Mouse (Mus musculus) bone marrow, adult 2 months (tissue): ENCODE measurements around the gene Rgs12. TPM values are rescaled to one million over a fixed set of nuclear protein-coding genes. Genes with fewer than 3 reads are reported as not detected.
A peak's percentile ranks its signal among the peaks of the same experiment; 100 is the strongest.

Experiments
- H3K27ac ChIP-seq: fragments of 200-500 bp; 2 replicates; pipeline ENCODE4 v1.5.1; 2012; ENCODE audit warnings: low read depth, mild to moderate bottlenecking, control low read depth, inconsistent platforms, low read length; ENCODE audit not compliant: control insufficient read depth, poor library complexity, insufficient read depth
- H3K4me1 ChIP-seq: fragments of 200-500 bp; 2 replicates; pipeline ENCODE4 v1.6.1; 2011; ENCODE audit warnings: low read length; ENCODE audit not compliant: control insufficient read depth, insufficient read depth
- H3K4me3 ChIP-seq: fragments of 200-500 bp; replicated peaks from 2 replicates; pipeline ENCODE3; 2011; ENCODE audit warnings: mild to moderate bottlenecking, low read depth, low read length, control low read depth; ENCODE audit not compliant: control insufficient read depth
- CTCF ChIP-seq: fragments of 200-500 bp; IDR thresholded peaks from 2 replicates; pipeline ENCODE4 v1.5.1; 2011; ENCODE audit warnings: low read length, control low read depth; ENCODE audit not compliant: control insufficient read depth, insufficient read depth
- POLR2A ChIP-seq: fragments of 200-500 bp; IDR thresholded peaks from 2 replicates; pipeline ENCODE4 v1.6.1; 2011; ENCODE audit warnings: low read depth, mild to moderate bottlenecking, control low read depth, low read length, borderline replicate concordance; ENCODE audit not compliant: control insufficient read depth
- WGBS: fragments of 180-500 bp; shearing (Covaris S2); methylation state at CpG from one replicate; pipeline ENCODE4 v1.1.7; 2018; 5-methylcytosine and 5-hydroxymethylcytosine counted together
- polyA plus RNA-seq: library from polyadenylated mRNA; stranded (reverse); fragments of >200 nt; gene quantifications from 2 replicates; pipeline ENCODE4 v1.2.4, GENCODE M21; 2011; ENCODE audit warnings: low replicate concordance; ENCODE audit not compliant: missing spikeins, insufficient read depth, insufficient read length

Rgs12 gene
- polyA plus RNA-seq, 1 experiment, result 56.9 TPM

- 93% methylated on average over 12 of the region's 12 CpGs for WGBS
- no peak overlapping the region for H3K4me3 ChIP-seq
- peaks cover 2% of the 10 kb centered on the region for H3K4me1 ChIP-seq
- TF ChIP-seq POLR2A (no peak), CTCF (no peak)
- no peak overlapping the region for H3K27ac ChIP-seq
Measured at GRCm38 (mm10) chr5:34965531-34965930, 16.3 kb downstream of the Rgs12 start.

GRCm38 (mm10) chr5:34968386-34968785 lies 19.1 kb downstream of the Rgs12 start:
- H3K4me3 ChIP-seq, result no peak overlapping the region
- WGBS, result 68% methylated on average over 5 of the region's 5 CpGs
- H3K27ac ChIP-seq, result no peak overlapping the region
- H3K4me1 ChIP-seq, result no peaks in the 10 kb centered on the region
- TF ChIP-seq POLR2A (no peak), CTCF (no peak)

- 67% methylated on average over 3 of the region's 3 CpGs for WGBS
- H3K4me3 ChIP-seq, result no peak overlapping the region
- TF ChIP-seq CTCF (no peak), POLR2A (no peak)
- peaks cover 9% of the 10 kb centered on the region for H3K4me1 ChIP-seq
- no peak overlapping the region for H3K27ac ChIP-seq
Measured at GRCm38 (mm10) chr5:34972471-34972870, 23.2 kb downstream of the Rgs12 start.

GRCm38 (mm10) chr5:34973560-34974317 lies 24.5 kb downstream of the Rgs12 start:
- H3K4me1 ChIP-seq, result peaks cover 11% of the 10 kb centered on the region
- peak; percentile 5; the same call in 1 of the 2 replicates for TF ChIP-seq CTCF
- TF ChIP-seq POLR2A, result no peak
- 70% methylated on average over 8 of the region's 8 CpGs for WGBS
- no peak overlapping the region for H3K4me3 ChIP-seq
- H3K27ac ChIP-seq, result no peak overlapping the region; the same call in 1 of the 2 replicates

- H3K4me3 ChIP-seq, result no peak overlapping the region
- TF ChIP-seq POLR2A, result no peak
- no peak for TF ChIP-seq CTCF
- peaks cover 11% of the 10 kb centered on the region for H3K4me1 ChIP-seq
- peak overlapping the region; percentile 70 for H3K27ac ChIP-seq
- 60% methylated on average over 11 of the region's 11 CpGs for WGBS
Measured at GRCm38 (mm10) chr5:34974773-34975443, 25.7 kb downstream of the Rgs12 start.

- Histone ChIP-seq H3K4me3 (no peak overlapping the region), H3K4me1 (peaks cover 11% of the 10 kb centered on the region), H3K27ac (peak overlapping the region; percentile 64)
- 60% methylated on average over 9 of the region's 9 CpGs for WGBS
- no peak for TF ChIP-seq POLR2A
- no peak for TF ChIP-seq CTCF
Measured at GRCm38 (mm10) chr5:34976540-34977292, 27.5 kb downstream of the Rgs12 start.

- Histone ChIP-seq H3K27ac (no peak overlapping the region), H3K4me1 (peaks cover 9% of the 10 kb centered on the region), H3K4me3 (no peak overlapping the region)
- WGBS, result 66% methylated on average over 6 of the region's 6 CpGs
- TF ChIP-seq CTCF, result no peak
- TF ChIP-seq POLR2A, result no peak
Measured at GRCm38 (mm10) chr5:34980099-34980498, 30.9 kb downstream of the Rgs12 start.

- 66% methylated on average over 3 of the region's 3 CpGs for WGBS
- no peak overlapping the region for H3K4me3 ChIP-seq
- H3K27ac ChIP-seq, result no peak overlapping the region
- peaks cover 8% of the 10 kb centered on the region for H3K4me1 ChIP-seq
- TF ChIP-seq POLR2A, result no peak
- no peak for TF ChIP-seq CTCF
Measured at GRCm38 (mm10) chr5:34981734-34982133, 32.5 kb downstream of the Rgs12 start.
